Mouse (Mus musculus): ENCODE measurements around the gene Fam104a.

Gene Fam104a

GRCm38 (mm10) chr11:113683957-113684706 is at the start of gene Fam104a, which contains the start of gene D11Wsu47e:
Gene Fam104a (minus strand): TSS chr11:113684155.
Gene D11Wsu47e (plus strand): TSS chr11:113684412.
- DNase-seq (ENCODE audit: low spot score), result peak; percentile 96

GRCm38 (mm10) chr11:113731945-113732612 is 48.1 kb upstream of the Fam104a start:
- DNase-seq (ENCODE audit: low spot score), result no peak

- no peak for DNase-seq (ENCODE audit: low spot score)
These were observed 46.9 kb upstream of the Fam104a start for GRCm38 (mm10) chr11:113730879-113731278.

GRCm38 (mm10) chr11:113729917-113730316 is 46.0 kb upstream of the Fam104a start:
- no peak for DNase-seq (ENCODE audit: low spot score)

DNA sequence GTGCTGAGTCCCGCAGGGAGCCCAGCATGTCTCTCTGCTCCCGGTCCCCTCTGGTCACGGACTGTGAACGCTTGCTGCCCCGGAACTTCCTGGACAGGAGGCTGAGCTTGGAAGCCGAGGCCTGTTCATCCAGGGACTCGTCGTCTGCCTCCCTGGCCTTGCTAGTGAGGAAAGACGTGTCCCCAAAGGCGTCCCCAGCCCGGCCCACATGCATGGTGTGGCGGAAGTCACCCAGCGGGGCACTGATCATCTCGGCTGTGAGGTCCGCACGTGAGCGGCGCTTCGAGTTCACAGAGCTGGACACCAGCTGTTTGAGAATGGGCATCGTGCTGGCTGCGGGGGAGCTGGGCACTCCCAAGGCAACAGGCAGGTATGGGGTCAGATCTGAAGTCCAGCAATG is 45.3 kb upstream of the Fam104a start:
- no peak for DNase-seq (ENCODE audit: low spot score)

- no peak for DNase-seq (ENCODE audit: low spot score)
These were observed 44.0 kb upstream of the Fam104a start for GRCm38 (mm10) chr11:113727992-113728391.

- DNase-seq (ENCODE audit: low spot score), result no peak
These were observed 43.3 kb upstream of the Fam104a start for GRCm38 (mm10) chr11:113726994-113727888.

DNA sequence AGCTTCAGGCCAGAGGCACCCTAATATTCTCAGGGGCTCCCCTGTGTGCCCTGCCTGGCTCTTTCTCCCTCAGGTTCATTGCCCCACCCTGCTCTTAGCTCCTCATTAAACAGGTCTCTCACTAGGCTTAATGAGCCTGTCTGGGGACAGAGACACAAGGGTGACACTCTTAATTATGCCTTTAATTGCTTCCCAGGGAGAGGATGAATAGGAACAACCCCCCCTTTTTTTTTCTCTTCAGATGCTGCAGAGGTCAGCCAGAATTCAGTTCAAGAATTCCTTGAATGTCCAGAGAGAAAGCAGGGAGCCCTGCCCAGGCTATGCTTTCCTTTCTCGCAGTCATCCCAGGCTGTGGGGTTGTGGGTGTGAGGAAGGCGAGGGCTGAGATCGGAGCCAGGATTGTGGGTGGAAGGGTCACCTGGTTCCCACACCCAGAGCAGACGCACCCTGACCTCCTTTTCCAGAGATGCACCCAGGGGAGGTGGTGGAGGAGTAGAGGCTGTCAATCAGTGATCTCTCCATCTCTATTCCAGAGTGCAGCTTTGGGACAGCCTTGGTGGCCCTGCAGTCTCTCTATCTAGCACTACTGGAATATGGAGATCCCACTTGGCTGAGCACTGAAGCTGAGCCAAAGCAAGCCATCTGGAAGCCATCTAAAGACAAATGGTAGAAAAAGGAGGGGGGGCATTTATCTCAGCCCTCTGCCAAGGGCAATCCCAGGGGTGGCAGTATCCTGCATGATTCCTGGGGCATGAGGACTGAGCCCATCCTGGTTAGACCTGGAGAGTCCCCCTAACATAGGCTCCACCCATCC is 41.5 kb upstream of the Fam104a start:
- no peak for DNase-seq (ENCODE audit: low spot score)

DNA sequence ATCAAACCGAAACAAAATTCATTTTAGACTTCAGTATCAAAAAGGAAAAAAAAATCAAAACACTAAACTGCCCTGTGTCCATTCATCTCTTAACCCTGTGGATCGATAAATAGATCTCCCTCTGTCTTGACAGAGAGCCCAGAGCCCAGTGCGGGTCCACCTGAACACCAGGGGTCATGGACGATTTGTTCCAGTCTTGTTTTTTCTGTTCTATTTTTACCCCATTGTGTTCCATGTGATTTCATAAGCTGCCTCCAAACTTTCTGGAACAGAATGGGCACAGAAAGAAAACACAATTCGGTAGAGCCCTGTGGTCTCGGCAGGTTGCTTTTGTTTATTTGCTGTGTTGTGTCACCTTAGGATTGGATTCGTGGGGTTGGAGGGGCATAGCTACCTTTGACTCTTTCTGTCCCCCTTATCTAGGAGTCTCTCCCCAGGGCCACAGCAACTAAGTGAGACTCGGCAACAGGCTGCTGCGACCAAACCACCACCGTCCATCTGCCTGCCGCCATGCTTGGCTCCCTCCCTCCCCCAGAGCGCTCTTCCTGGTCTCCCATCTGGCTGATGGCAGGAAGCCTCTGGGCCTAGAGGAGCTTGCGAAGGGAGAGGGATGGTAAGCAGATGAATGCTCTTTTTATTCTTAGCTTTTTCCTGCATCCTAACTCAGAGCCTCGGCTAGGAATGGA is 38.6 kb upstream of the Fam104a start:
- DNase-seq (ENCODE audit: low spot score), result no peak

DNA sequence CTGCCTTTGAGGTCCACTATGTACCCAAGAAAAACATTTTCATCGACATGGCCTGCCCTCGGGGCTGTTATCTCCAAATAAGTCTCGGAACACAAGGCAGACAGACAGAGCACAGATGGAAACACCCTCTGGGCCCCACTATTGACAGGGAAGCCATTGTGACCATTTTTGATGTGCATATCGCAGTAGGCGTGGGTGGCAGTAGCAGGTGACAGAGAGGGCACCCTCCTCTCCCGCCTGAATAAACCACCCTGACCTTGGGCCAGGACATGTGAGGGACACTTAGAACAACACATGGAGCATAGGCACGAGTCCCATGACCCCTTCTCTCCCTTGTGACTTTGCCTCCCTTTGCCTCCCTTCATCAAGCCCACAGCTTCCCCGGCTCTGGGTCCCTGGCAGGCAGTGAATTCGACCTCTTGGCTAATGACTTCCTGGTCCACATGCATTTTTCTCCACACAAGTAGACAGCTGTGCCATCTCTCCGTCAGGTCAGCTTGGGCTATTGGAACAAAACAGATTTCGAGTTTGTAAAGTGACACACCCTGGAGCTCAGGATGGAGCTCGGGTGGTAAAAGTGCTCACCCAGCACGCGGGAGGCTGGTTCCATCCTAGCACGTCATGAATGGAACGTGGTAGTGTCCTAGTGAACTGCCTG is 33.9 kb upstream of the Fam104a start:
- peak; percentile 74 for DNase-seq (ENCODE audit: low spot score)

- no peak for DNase-seq (ENCODE audit: low spot score)
These were observed 32.2 kb upstream of the Fam104a start for GRCm38 (mm10) chr11:113716132-113716531.

GRCm38 (mm10) chr11:113715078-113715674 is 31.2 kb upstream of the Fam104a start:
- DNase-seq (ENCODE audit: low spot score), result peak; percentile 71

GRCm38 (mm10) chr11:113711061-113711460 is 27.1 kb upstream of the Fam104a start:
- no peak for DNase-seq (ENCODE audit: low spot score)

DNA sequence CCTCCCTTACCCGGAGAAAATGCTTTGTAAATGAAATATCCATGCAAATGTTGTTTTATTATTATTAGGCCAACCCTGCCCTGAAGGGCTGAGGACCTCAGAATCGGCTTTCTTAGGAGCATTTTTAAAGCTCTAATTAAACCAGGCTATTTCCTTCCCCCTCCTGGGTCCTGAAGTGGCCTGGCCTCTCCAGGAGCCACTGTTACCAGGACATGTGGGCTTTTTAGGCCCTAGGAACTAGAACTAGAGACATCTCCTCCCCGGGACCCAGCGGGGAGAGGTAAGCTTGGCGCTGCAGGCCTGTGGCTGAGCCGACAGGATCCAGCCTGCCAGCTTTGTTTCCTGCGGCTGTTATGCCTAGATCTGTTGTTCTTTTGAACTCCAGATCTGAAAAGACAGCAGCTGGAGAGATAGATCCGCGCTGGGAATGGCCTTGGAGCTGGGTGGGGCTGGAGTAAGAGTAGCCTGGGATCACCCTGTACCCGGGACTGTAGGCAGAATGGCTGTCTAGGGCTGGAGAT is 26.4 kb upstream of the Fam104a start:
- peak; percentile 58 for DNase-seq (ENCODE audit: low spot score)

DNA sequence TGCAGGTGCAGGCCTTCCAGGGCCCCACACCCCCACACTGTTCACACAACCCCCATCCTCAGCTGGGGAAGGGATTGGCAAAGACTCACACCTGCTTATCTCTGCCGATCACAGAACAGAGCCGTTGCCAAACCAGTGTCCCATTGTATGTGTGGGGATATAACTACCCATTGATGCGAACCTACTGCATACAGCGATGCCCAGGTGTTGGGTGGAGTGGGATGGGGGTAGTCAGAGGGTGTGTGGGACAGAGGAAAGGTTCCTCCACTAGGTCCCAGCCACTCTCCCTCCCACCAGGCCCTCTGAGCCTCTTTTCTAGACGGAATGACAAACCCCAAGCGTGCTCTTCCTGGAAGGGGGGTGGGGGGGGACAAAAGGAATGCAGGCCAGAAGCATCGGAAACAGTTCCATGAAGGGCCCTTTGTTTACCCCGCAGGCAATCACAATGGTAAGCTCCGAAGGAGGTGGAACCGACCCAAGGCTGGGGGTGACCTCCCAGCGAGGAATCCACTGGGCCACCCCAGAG is 25.8 kb upstream of the Fam104a start, which contains the start of gene Cpsf4l:
Gene Cpsf4l, minus strand, starts transcription at position 287 of the 526 bp plus-strand sequence.
- peak; percentile 48 for DNase-seq (ENCODE audit: low spot score)

GRCm38 (mm10) chr11:113709272-113709671 is 25.3 kb upstream of the Fam104a start:
- DNase-seq (ENCODE audit: low spot score), result no peak

GRCm38 (mm10) chr11:113708629-113709213 is 24.8 kb upstream of the Fam104a start:
- DNase-seq (ENCODE audit: low spot score), result no peak

DNA sequence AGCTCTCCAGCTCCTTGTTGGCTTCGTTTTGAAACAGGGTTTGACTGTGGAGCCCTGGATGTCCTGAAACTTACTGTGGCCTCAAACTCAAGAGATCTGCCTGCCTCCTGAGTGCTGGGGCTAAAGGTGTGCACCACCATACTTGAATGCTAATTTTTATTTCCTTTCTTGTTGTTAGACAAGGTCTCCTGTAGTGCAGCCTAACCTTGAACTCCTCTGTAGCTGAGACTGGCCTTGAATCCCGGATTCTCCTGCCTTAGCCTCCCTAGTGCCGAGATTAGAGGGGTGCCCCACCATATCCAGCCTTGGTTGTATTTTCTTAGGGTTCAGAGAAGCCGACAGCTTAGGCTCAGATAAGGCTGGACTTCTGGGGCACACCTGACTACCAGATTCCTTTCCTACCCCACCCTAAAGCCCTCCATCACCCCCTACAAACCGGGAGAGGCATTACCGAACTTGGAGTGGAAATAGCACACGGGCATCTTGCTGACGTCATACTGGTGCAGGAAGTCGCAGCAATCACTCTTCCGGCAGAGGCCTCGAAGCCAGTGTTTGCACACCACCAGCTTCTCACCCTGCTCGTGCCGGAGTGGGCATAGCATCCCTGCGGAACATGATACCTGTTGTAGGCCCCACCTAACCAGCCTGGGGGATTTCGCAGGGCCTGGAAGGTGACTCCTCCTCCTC is 22.2 kb upstream of the Fam104a start:
- DNase-seq (ENCODE audit: low spot score), result no peak
